Mouse (Mus musculus): ENCODE data around the gene Rarres2.

DNA sequence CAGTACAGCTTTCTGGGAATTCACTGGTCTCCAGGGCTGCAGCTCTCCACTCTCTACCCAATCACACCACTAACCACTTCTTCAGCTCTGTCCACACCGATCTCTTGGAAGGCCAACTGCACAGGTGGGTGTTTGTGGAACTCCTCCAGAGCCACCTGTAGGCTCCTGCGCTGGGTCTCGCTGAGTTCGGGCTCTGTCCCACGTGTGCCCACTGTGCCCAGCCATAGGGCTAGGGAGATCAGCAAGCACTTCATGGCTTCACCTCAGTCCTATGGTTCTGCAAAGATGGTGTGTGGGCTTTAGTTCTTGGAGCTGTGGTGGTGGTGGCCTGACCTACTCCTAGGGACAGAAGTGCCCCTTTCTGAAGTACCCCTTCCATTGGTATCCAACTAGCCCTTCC, 575 bp downstream of the Rarres2 start:
- TF ChIP-seq ZNF384 (IDR thresholded peaks at IDR 0.05; ENCODE audit: low read depth, low read length), result no peak
- TF ChIP-seq HCFC1 (IDR thresholded peaks at IDR 0.05; ENCODE audit: borderline replicate concordance, insufficient read depth, low read length), result no peak
- no peak for TF ChIP-seq MAFK (IDR thresholded peaks at IDR 0.05; ENCODE audit: insufficient read depth, low read depth, low read length)
- no peak for TF ChIP-seq CHD2 (IDR thresholded peaks at IDR 0.05; ENCODE audit: low read depth, low read length)

All from ES-E14 (cell line).